Mouse (Mus musculus): ENCODE results near the gene Stk24. TPM values are rescaled to one million over a fixed set of nuclear protein-coding genes. Genes with fewer than 3 reads are reported as not detected.

Stk24 gene
- polyA plus RNA-seq, 1 experiment from 2014 or later: 30.6 TPM

GRCm38 (mm10) chr14:121297103-121297502, 82.7 kb downstream of the Stk24 start:
- no peak overlapping the region for H3K4me2 ChIP-seq (replicated peaks; ENCODE audit: low read depth, low read length)
- no peak overlapping the region for H3K27ac ChIP-seq (ENCODE audit: low read length)
- DNase-seq (ENCODE audit: low spot score) (no peak), ATAC-seq (no peak)
- H3K4me1 ChIP-seq (ENCODE audit: insufficient read depth, low read depth, low read length): no peaks in the 10 kb centered on the region
- H3K36me3 ChIP-seq (ENCODE audit: insufficient read depth, low read length): peaks cover 25% of the 10 kb centered on the region
- no peaks in the 10 kb centered on the region for H3K27me3 ChIP-seq (replicated peaks; ENCODE audit: insufficient read depth, low read length)
- no peak for TF ChIP-seq CTCF (IDR thresholded peaks at IDR 0.05)
- TF ChIP-seq EP300 (IDR thresholded peaks at IDR 0.05): no peak
- H3K9ac ChIP-seq (replicated peaks; ENCODE audit: low read depth): no peak overlapping the region
- no peaks in the 10 kb centered on the region for H3K9me3 ChIP-seq (ENCODE audit: low read length)
- WGBS: 94% methylated on average over 6 of the region's 6 CpGs
- no peak overlapping the region for H3K4me3 ChIP-seq (ENCODE audit: low read depth, low read length)

GRCm38 (mm10) chr14:121294484-121294883, 85.3 kb downstream of the Stk24 start:
- no peak overlapping the region for H3K9ac ChIP-seq (replicated peaks; ENCODE audit: low read depth)
- WGBS: 36% methylated on average over 12 of the region's 12 CpGs
- H3K4me2 ChIP-seq (replicated peaks; ENCODE audit: low read depth, low read length): no peak overlapping the region
- H3K36me3 ChIP-seq (ENCODE audit: insufficient read depth, low read length): peaks cover 22% of the 10 kb centered on the region; the same call in 1 of the 2 replicates
- no peak overlapping the region for H3K27ac ChIP-seq (ENCODE audit: low read length)
- H3K9me3 ChIP-seq (ENCODE audit: low read length): no peaks in the 10 kb centered on the region
- H3K27me3 ChIP-seq (replicated peaks; ENCODE audit: insufficient read depth, low read length): no peaks in the 10 kb centered on the region
- DNase-seq (ENCODE audit: low spot score) (peak; percentile 50), ATAC-seq (peak; percentile 53; the same call in 1 of the 2 replicates)
- TF ChIP-seq CTCF (IDR thresholded peaks at IDR 0.05): no peak
- TF ChIP-seq EP300 (IDR thresholded peaks at IDR 0.05): no peak
- H3K4me1 ChIP-seq (ENCODE audit: insufficient read depth, low read depth, low read length): no peaks in the 10 kb centered on the region
- no peak overlapping the region for H3K4me3 ChIP-seq (ENCODE audit: low read depth, low read length)

- H3K36me3 ChIP-seq (ENCODE audit: insufficient read depth, low read length): peaks cover 22% of the 10 kb centered on the region; the same call in 1 of the 2 replicates
- ATAC-seq: no peak
- WGBS: 87% methylated on average over 3 of the region's 3 CpGs
Measured at GRCm38 (mm10) chr14:121292391-121292790, 87.4 kb downstream of the Stk24 start.

GRCm38 (mm10) chr14:121291881-121292280, 87.9 kb downstream of the Stk24 start:
- DNase-seq (ENCODE audit: low spot score) (no peak), ATAC-seq (no peak)
- Histone ChIP-seq H3K9me3 (ENCODE audit: low read length) (no peaks in the 10 kb centered on the region), H3K4me2 (replicated peaks; ENCODE audit: low read depth, low read length) (no peak overlapping the region), H3K4me3 (ENCODE audit: low read depth, low read length) (no peak overlapping the region), H3K27me3 (replicated peaks; ENCODE audit: insufficient read depth, low read length) (no peaks in the 10 kb centered on the region), H3K36me3 (ENCODE audit: insufficient read depth, low read length) (peaks cover 22% of the 10 kb centered on the region), H3K4me1 (ENCODE audit: insufficient read depth, low read depth, low read length) (no peaks in the 10 kb centered on the region), H3K9ac (replicated peaks; ENCODE audit: low read depth) (no peak overlapping the region), H3K27ac (ENCODE audit: low read length) (no peak overlapping the region)
- 97% methylated on average over 8 of the region's 8 CpGs for WGBS
- no peak for TF ChIP-seq EP300 (IDR thresholded peaks at IDR 0.05)

More at GRCm38 (mm10) chr14:121292391-121292790, 87.4 kb downstream of the Stk24 start:
- DNase-seq (ENCODE audit: low spot score): no peak
- no peak overlapping the region for H3K4me2 ChIP-seq (replicated peaks; ENCODE audit: low read depth, low read length)
- H3K4me3 ChIP-seq (ENCODE audit: low read depth, low read length): no peak overlapping the region
- no peak overlapping the region for H3K9ac ChIP-seq (replicated peaks; ENCODE audit: low read depth)
- TF ChIP-seq CTCF (IDR thresholded peaks at IDR 0.05): no peak
- TF ChIP-seq EP300 (IDR thresholded peaks at IDR 0.05): no peak
- no peaks in the 10 kb centered on the region for H3K9me3 ChIP-seq (ENCODE audit: low read length)
- H3K27me3 ChIP-seq (replicated peaks; ENCODE audit: insufficient read depth, low read length): no peaks in the 10 kb centered on the region
- no peaks in the 10 kb centered on the region for H3K4me1 ChIP-seq (ENCODE audit: insufficient read depth, low read depth, low read length)
- H3K27ac ChIP-seq (ENCODE audit: low read length): no peak overlapping the region

GRCm38 (mm10) chr14:121285379-121286120, 94.3 kb downstream of the Stk24 start:
- no peaks in the 10 kb centered on the region for H3K9me3 ChIP-seq (ENCODE audit: low read length)
- TF ChIP-seq CTCF (IDR thresholded peaks at IDR 0.05): peak; percentile 57
- TF ChIP-seq EP300 (IDR thresholded peaks at IDR 0.05): no peak
- no peaks in the 10 kb centered on the region for H3K4me1 ChIP-seq (ENCODE audit: insufficient read depth, low read depth, low read length)
- no peak for ATAC-seq
- no peak overlapping the region for H3K4me2 ChIP-seq (replicated peaks; ENCODE audit: low read depth, low read length)
- H3K27me3 ChIP-seq (replicated peaks; ENCODE audit: insufficient read depth, low read length): no peaks in the 10 kb centered on the region
- DNase-seq (ENCODE audit: low spot score): peak; percentile 36
- no peak overlapping the region for H3K9ac ChIP-seq (replicated peaks; ENCODE audit: low read depth)
- H3K27ac ChIP-seq (ENCODE audit: low read length): no peak overlapping the region
- H3K4me3 ChIP-seq (ENCODE audit: low read depth, low read length): no peak overlapping the region
- WGBS: 90% methylated on average over 14 of the region's 14 CpGs
- peaks cover 12% of the 10 kb centered on the region for H3K36me3 ChIP-seq (ENCODE audit: insufficient read depth, low read length)

GRCm38 (mm10) chr14:121281336-121281710, 98.5 kb downstream of the Stk24 start:
- TF ChIP-seq EP300 (IDR thresholded peaks at IDR 0.05): no peak
- no peak for TF ChIP-seq CTCF (IDR thresholded peaks at IDR 0.05)
- no peak overlapping the region for H3K27ac ChIP-seq (ENCODE audit: low read length)
- peaks cover 33% of the 10 kb centered on the region for H3K36me3 ChIP-seq (ENCODE audit: insufficient read depth, low read length)
- DNase-seq (ENCODE audit: low spot score): no peak
- H3K9ac ChIP-seq (replicated peaks; ENCODE audit: low read depth): no peak overlapping the region
- H3K9me3 ChIP-seq (ENCODE audit: low read length): no peaks in the 10 kb centered on the region
- H3K4me2 ChIP-seq (replicated peaks; ENCODE audit: low read depth, low read length): no peak overlapping the region
- no peak for ATAC-seq
- H3K27me3 ChIP-seq (replicated peaks; ENCODE audit: insufficient read depth, low read length): no peaks in the 10 kb centered on the region
- H3K4me1 ChIP-seq (ENCODE audit: insufficient read depth, low read depth, low read length): no peaks in the 10 kb centered on the region
- no peak overlapping the region for H3K4me3 ChIP-seq (ENCODE audit: low read depth, low read length)
